Mouse (Mus musculus): ENCODE results near the gene Ifi27l2a.

DNA sequence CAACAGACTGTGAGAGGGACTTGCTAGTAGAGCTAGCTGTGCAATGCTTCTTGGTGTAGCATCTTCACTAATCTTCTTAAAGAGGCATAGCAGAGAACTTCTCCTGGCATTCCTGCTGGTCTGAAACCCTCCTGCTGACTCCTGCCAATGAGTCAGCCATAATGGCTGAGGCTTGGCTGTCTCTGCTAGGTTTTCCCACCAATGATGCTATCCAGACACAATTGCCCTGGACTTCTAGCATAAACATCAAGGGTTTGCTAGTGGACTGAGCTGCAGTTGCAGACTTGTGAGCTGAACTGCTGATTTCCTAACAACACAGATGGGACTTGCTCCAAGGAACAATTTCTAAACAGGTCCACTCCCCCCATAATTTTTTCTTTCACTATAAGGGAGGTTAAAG is 9.9 kb upstream of the Ifi27l2a start:
- no peak for TF ChIP-seq USF1 (IDR thresholded peaks at IDR 0.05; ENCODE audit: low read depth)
- TF ChIP-seq CTCF (IDR thresholded peaks at IDR 0.05; ENCODE audit: control insufficient read depth, insufficient read depth, insufficient read length) = no peak
- TF ChIP-seq MAX (IDR thresholded peaks at IDR 0.05) = no peak
- no peak for TF ChIP-seq FOSL1 (IDR thresholded peaks at IDR 0.05; ENCODE audit: insufficient read depth, low read length, poor library complexity, severe bottlenecking)
- no peak for TF ChIP-seq CEBPB (IDR thresholded peaks at IDR 0.05; ENCODE audit: low read depth)
- TF ChIP-seq MYOG (IDR thresholded peaks at IDR 0.05; ENCODE audit: control insufficient read depth, extremely low read depth, insufficient read length) = no peak
- TF ChIP-seq MYOD1 (IDR thresholded peaks at IDR 0.05; ENCODE audit: control insufficient read depth, insufficient read length, low read depth) = no peak
